13 mouse cellular contexts compared by ENCODE assay signal in the genomic region with DNA sequence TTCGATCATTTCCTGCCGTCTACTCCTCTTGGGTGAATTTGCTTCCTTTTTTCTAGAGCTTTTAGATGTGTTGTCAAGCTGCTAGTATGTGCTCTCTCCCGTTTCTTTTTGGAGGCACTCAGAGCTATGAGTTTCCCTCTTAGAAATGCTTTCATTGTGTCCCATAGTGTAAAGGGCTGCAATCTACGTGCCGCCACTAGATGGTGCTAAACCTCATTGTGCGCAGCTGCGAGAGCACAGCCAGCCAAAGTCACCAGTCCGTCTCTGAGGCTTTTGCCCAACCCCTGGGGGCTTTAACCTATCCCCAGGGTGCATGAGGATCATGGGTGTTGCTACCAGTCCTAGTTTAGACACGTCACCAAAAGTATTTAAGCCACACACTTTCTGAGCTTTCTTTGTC. TPM values are rescaled to one million over a fixed set of nuclear protein-coding genes. Genes with fewer than 3 reads are reported as not detected.
DNase-seq lines count a peak whose midpoint lies in the region; ATAC-seq and TF ChIP-seq lines count a peak whose summit lies in the region.
"Not testable (repeated sequence)": the region's sequence is repeated elsewhere in the genome, so short reads cannot be mapped to it uniquely, and the experiment has no call there.
"Had no signal": no experiment of that assay in that cellular context is flagged by ENCODE, and none has a peak within 500 bp of the region (broad histone marks: within the 10 kb centered on the region; RNA-seq: fewer than 3 reads in every experiment).

No protein-coding gene starts in this region.

- not testable (repeated sequence) for H3K9ac ChIP-seq in intestine, embryonic 14.5 days (ENCODE audit: low read length)

- peak; percentile 60 for TF ChIP-seq CTCF in gastrocnemius, adult 2 months (IDR thresholded peaks at IDR 0.05)
- TF ChIP-seq CTCF in layer of hippocampus, adult 2 months (conservative IDR thresholded peaks at IDR 0.05), result peak; percentile 61

- intact Hi-C loops in gastrocnemius, adult 2 months (cut with DNase I), result loop anchor here (10.0 kb wide), 1 partner anchor 213 kb away; a partner anchor contains a TSS

- WGBS in intestine, embryonic 14.5 days, result 27% methylated on average over 8 of the region's 9 CpGs

- ATAC-seq in intestine, embryonic 14.5 days (replicated peaks; ENCODE audit: low FRiP score, low TSS enrichment, low read depth), result not testable (repeated sequence)

- not testable (repeated sequence) for H3K36me3 ChIP-seq in intestine, embryonic 14.5 days (ENCODE audit: control insufficient read depth, insufficient read depth, low read length)

- not testable (repeated sequence) for H3K9me3 ChIP-seq in intestine, embryonic 14.5 days (ENCODE audit: control insufficient read depth, low read length)

- not testable (repeated sequence) for H3K4me2 ChIP-seq in intestine, embryonic 14.5 days (ENCODE audit: low read length)

- not testable (repeated sequence) for H3K27me3 ChIP-seq in intestine, embryonic 14.5 days (replicated peaks; ENCODE audit: control insufficient read depth, insufficient read depth, low read length)

- not testable (repeated sequence) for H3K27ac ChIP-seq in gastrocnemius, adult 2 months; intestine, embryonic 14.5 days (ENCODE audit: low read depth); layer of hippocampus, adult 2 months

- DNase-seq in ZHBTc4 (ENCODE audit: low read depth, low spot score), result peak; percentile 69
- DNase-seq in cerebellum, adult 9-10 months, result peak; percentile 8
- DNase-seq in gastrocnemius, adult 2 months, result peak; percentile 39
- DNase-seq in intestine, embryonic 14.5 days (ENCODE audit: low spot score), result peak; percentile 59
- DNase-seq in layer of hippocampus, adult 2 months (ENCODE audit: low spot score in 2 of 2), result peak in 1 of 2 experiments; percentile 11
- peak; percentile 12 to 14 for DNase-seq in lung, adult 18-20 months
- DNase-seq in retina, postnatal 1 day, result peak; percentile 26

- not testable (repeated sequence) for H3K4me1 ChIP-seq in intestine, embryonic 14.5 days (replicated peaks; ENCODE audit: control insufficient read depth, insufficient read depth, low read length)

- H3K4me3 ChIP-seq in gastrocnemius, adult 2 months; intestine, embryonic 14.5 days (ENCODE audit: low read depth, low read length); layer of hippocampus, adult 2 months: not testable (repeated sequence)

RNA-seq across cellular contexts. Expression of a gene that starts 31.5 kb away (rescaled TPM):
- not detected for total RNA-seq in gastrocnemius, adult 2 months (2021)
- polyA plus RNA-seq in intestine, embryonic 14.5 days (2014; fragmentation: Nextera tagmentation; extraction: Ambion mirVana), result not detected in 2 replicates
- total RNA-seq in layer of hippocampus, adult 2 months (2021), result not detected
- polyA plus RNA-seq: embryonic facial prominence, embryonic 13.5 days; forebrain, embryonic 15.5 days; hindbrain, embryonic 15.5 days; liver, embryonic 15.5 days; midbrain, embryonic 13.5 days; neural tube, embryonic 14.5 days had no signal

RNA-seq across cellular contexts. Expression of a gene that starts 37.4 kb away (rescaled TPM):
- total RNA-seq in gastrocnemius, adult 2 months (2021), result not detected
- not detected in 2 replicates for polyA plus RNA-seq in intestine, embryonic 14.5 days (2014; fragmentation: Nextera tagmentation; extraction: Ambion mirVana)
- not detected for total RNA-seq in layer of hippocampus, adult 2 months (2021)
- polyA plus RNA-seq: embryonic facial prominence, embryonic 13.5 days; forebrain, embryonic 15.5 days; hindbrain, embryonic 15.5 days; liver, embryonic 15.5 days; midbrain, embryonic 13.5 days; neural tube, embryonic 14.5 days had no signal

RNA-seq across cellular contexts. Expression of a gene that starts 39.0 kb away (rescaled TPM):
- not detected for total RNA-seq in gastrocnemius, adult 2 months (2021)
- not detected in 2 replicates for polyA plus RNA-seq in intestine, embryonic 14.5 days (2014; fragmentation: Nextera tagmentation; extraction: Ambion mirVana)
- total RNA-seq in layer of hippocampus, adult 2 months (2021), result not detected
- polyA plus RNA-seq: embryonic facial prominence, embryonic 13.5 days; forebrain, embryonic 15.5 days; hindbrain, embryonic 15.5 days; liver, embryonic 15.5 days; midbrain, embryonic 13.5 days; neural tube, embryonic 14.5 days had no signal
